Mouse (Mus musculus) CH12.LX (cell line): ENCODE measurements around the gene Usp46. TPM values are rescaled to one million over a fixed set of nuclear protein-coding genes. Genes with fewer than 3 reads are reported as not detected.

Experiments used
- DNase-seq: peaks from one replicate; pipeline ENCODE4 v3.0.0-alpha.2; 2013; ENCODE audit errors: extremely low read depth
- H3K27ac ChIP-seq: 2 replicates; pipeline ENCODE4 v1.5.1; 2012; ENCODE audit warnings: low read depth, mild to moderate bottlenecking, control low read depth, moderate library complexity; ENCODE audit not compliant: insufficient read depth
- H3K27me3 ChIP-seq: replicated peaks from 2 replicates; pipeline ENCODE3; 2012; ENCODE audit warnings: inconsistent platforms
- H3K36me3 ChIP-seq, 2 experiments: replicated peaks in 1 of 2; 2 replicates each; pipeline versions ENCODE3 to v1.6.1; 2012; ENCODE audit warnings: inconsistent platforms in 1 of 2, low read length in 1 of 2, mild to moderate bottlenecking in 1 of 2, mixed read lengths in 1 of 2, moderate library complexity in 1 of 2; ENCODE audit not compliant: control insufficient read depth in 1 of 2, insufficient read depth in 1 of 2
- H3K4me1 ChIP-seq, 2 experiments: 2 replicates each; pipeline ENCODE4 v1.6.1; 2012; ENCODE audit warnings: inconsistent platforms in 1 of 2, moderate library complexity in 1 of 2; ENCODE audit not compliant: insufficient read depth in 2 of 2, control insufficient read depth in 1 of 2
- H3K4me2 ChIP-seq: 2 replicates; pipeline ENCODE4 v1.6.1; 2012; ENCODE audit warnings: low read depth, mild to moderate bottlenecking, control low read depth; ENCODE audit not compliant: poor library complexity, insufficient read depth, severe bottlenecking
- H3K4me3 ChIP-seq, 3 experiments: fragments of 150-350 bp in 1 of 3; sonication (generic) in 1 of 3; replicated peaks in 1 of 3; 2 replicates each; pipeline versions ENCODE3 to v1.5.1; 2011 to 2012; ENCODE audit warnings: low read depth in 2 of 3, low read length in 2 of 3, mild to moderate bottlenecking in 2 of 3, moderate library complexity in 2 of 3, control low read depth in 1 of 3, improper control_type of control experiment in 1 of 3, inconsistent platforms in 1 of 3, mixed read lengths in 1 of 3; ENCODE audit not compliant: poor library complexity in 1 of 3
- H3K79me2 ChIP-seq: replicated peaks from 2 replicates; pipeline ENCODE4 v1.6.1; 2012; ENCODE audit warnings: mild to moderate bottlenecking, moderate library complexity; ENCODE audit not compliant: control insufficient read depth, poor library complexity, insufficient read depth, severe bottlenecking; ENCODE audit errors: extremely low read depth
- H3K9ac ChIP-seq: 2 replicates; pipeline ENCODE4 v1.6.1; 2012; ENCODE audit warnings: low read depth, mild to moderate bottlenecking, control low read depth, moderate library complexity; ENCODE audit not compliant: insufficient read depth
- H3K9me3 ChIP-seq: replicated peaks from 2 replicates; pipeline ENCODE3; 2012; ENCODE audit warnings: low read length, inconsistent platforms, mixed read lengths
- CTCF ChIP-seq, 2 experiments: IDR thresholded peaks in 1 of 2; conservative IDR thresholded peaks in 1 of 2; 2 replicates each; pipeline ENCODE4 v1.5.1; 2011 to 2012; ENCODE audit warnings: low read depth in 2 of 2, low read length in 2 of 2, improper control_type of control experiment in 1 of 2, inconsistent platforms in 1 of 2, mild to moderate bottlenecking in 1 of 2, moderate library complexity in 1 of 2
- EP300 ChIP-seq: IDR thresholded peaks from 2 replicates; pipeline ENCODE4 v1.6.1; 2011; ENCODE audit warnings: low read length, improper control_type of control experiment
- ETS1 ChIP-seq: conservative IDR thresholded peaks from 2 replicates; pipeline ENCODE4 v1.6.1; 2012; ENCODE audit warnings: low read depth, mild to moderate bottlenecking, inconsistent platforms, low read length, improper control_type of control experiment, moderate library complexity
- IRF4 ChIP-seq: IDR thresholded peaks from 2 replicates; pipeline ENCODE4 v1.6.1; 2014; ENCODE audit warnings: low read depth, mild to moderate bottlenecking, inconsistent platforms, low read length, improper control_type of control experiment
- MAFK ChIP-seq: IDR thresholded peaks from 2 replicates; pipeline ENCODE4 v1.6.1; 2011; ENCODE audit warnings: low read length, improper control_type of control experiment; ENCODE audit not compliant: insufficient replicate concordance
- MAZ ChIP-seq: IDR thresholded peaks from 2 replicates; pipeline ENCODE4 v1.6.1; 2012; ENCODE audit warnings: low read depth, mild to moderate bottlenecking, inconsistent platforms, low read length, improper control_type of control experiment, moderate library complexity
- MYC ChIP-seq: IDR thresholded peaks from 2 replicates; pipeline ENCODE4 v1.6.1; 2011; ENCODE audit warnings: low read depth, mild to moderate bottlenecking, improper control_type of control experiment, low read length
- PAX5 ChIP-seq: IDR thresholded peaks from 2 replicates; pipeline ENCODE4 v1.6.1; 2012; ENCODE audit warnings: low read length, inconsistent platforms, mixed read lengths
- POLR2AphosphoS2 ChIP-seq: IDR thresholded peaks from 2 replicates; pipeline ENCODE4 v1.6.1; 2011; ENCODE audit warnings: low read depth, low read length, improper control_type of control experiment
- RAD21 ChIP-seq: IDR thresholded peaks from 2 replicates; pipeline ENCODE4 v1.6.1; 2011; ENCODE audit warnings: low read depth, mild to moderate bottlenecking, low read length, improper control_type of control experiment, moderate library complexity
- RCOR1 ChIP-seq: conservative IDR thresholded peaks from 2 replicates; pipeline ENCODE4 v1.6.1; 2012; ENCODE audit warnings: low read depth, mild to moderate bottlenecking, inconsistent platforms, low read length, improper control_type of control experiment
- SIN3A ChIP-seq: IDR thresholded peaks from 2 replicates; pipeline ENCODE4 v1.6.1; 2012; ENCODE audit warnings: low read length, improper control_type of control experiment, inconsistent platforms
- SMC3 ChIP-seq: IDR thresholded peaks from 2 replicates; pipeline ENCODE4 v1.6.1; 2011; ENCODE audit warnings: low read depth, low read length, improper control_type of control experiment
- TCF12 ChIP-seq: IDR thresholded peaks from 2 replicates; pipeline ENCODE4 v1.6.1; 2014; ENCODE audit warnings: low read depth, mild to moderate bottlenecking, inconsistent platforms, low read length, improper control_type of control experiment
- UBTF ChIP-seq: IDR thresholded peaks from 2 replicates; pipeline ENCODE4 v1.6.1; 2012; ENCODE audit warnings: low read depth, mild to moderate bottlenecking, inconsistent platforms, low read length, improper control_type of control experiment, moderate library complexity
- USF1 ChIP-seq: IDR thresholded peaks from 2 replicates; pipeline ENCODE4 v1.6.1; 2014; ENCODE audit warnings: low read depth, mild to moderate bottlenecking, inconsistent platforms, low read length, improper control_type of control experiment
- USF2 ChIP-seq: conservative IDR thresholded peaks from 2 replicates; pipeline ENCODE4 v1.6.1; 2011; ENCODE audit warnings: low read depth, low read length, improper control_type of control experiment
- ZNF384 ChIP-seq: IDR thresholded peaks from 2 replicates; pipeline ENCODE4 v1.6.1; 2012; ENCODE audit warnings: low read depth, low read length, improper control_type of control experiment, inconsistent platforms
- dilution Hi-C: fragments of 300-500 bp; cut with MboI; formaldehyde crosslinking; loops from 2 replicates; pipeline ENCODE4 v1.14.3; 2020; ENCODE audit warnings: low sequenced_read_pairs; ENCODE audit not compliant: extremely low pct_unique_long_range_greater_than_20kb, extremely low pct_ligation_motif_present
- in situ Hi-C: fragments of 300-500 bp; cut with MboI; formaldehyde crosslinking; loops from 3 replicates; pipeline ENCODE4 v1.14.3; 2019; ENCODE audit warnings: low sequenced_read_pairs, low pct_ligation_motif_present, low pct_unique_long_range_greater_than_20kb, mixed read lengths
- polyA plus RNA-seq: library from polyadenylated mRNA; unstranded; fragments of >175 nt; gene quantifications from 2 replicates; pipeline ENCODE4 v1.2.1, GENCODE M21; 2012; ENCODE audit warnings: low read depth; ENCODE audit not compliant: insufficient read length
- total RNA-seq, 2 experiments: library from RNA; depleted of rRNA; stranded (reverse); fragments of 300-350 nt in 1 of 2; fragments of >200 nt in 1 of 2; gene quantifications; 2 replicates each; pipeline ENCODE4 v1.2.3; 2012 to 2014

Gene Usp46
- total and polyA plus RNA-seq, 3 experiments = 5.1 to 16.3 (median 15.6) TPM

- Histone ChIP-seq H3K4me2 (no peak overlapping the region), H3K9ac (no peak overlapping the region), H3K79me2 (no peaks in the 10 kb centered on the region), H3K4me3 (no peak overlapping the region), H3K36me3 (peaks cover 2 to 38% of the 10 kb centered on the region in 2 experiments), H3K9me3 (no peaks in the 10 kb centered on the region), H3K27me3 (no peaks in the 10 kb centered on the region), H3K27ac (no peak overlapping the region), H3K4me1 (no peaks in the 10 kb centered on the region)
- DNase-seq = no peak
- dilution Hi-C loops (no loop called here), in situ Hi-C loops (no loop called here)
- TF ChIP-seq EP300 (no peak), ZNF384 (no peak), IRF4 (no peak), MAFK (no peak), MYC (no peak)
Measured at GRCm38 (mm10) chr5:73998966-73999365, 69.3 kb downstream of the Usp46 start.

- in situ Hi-C loops = loop anchor here (5.0 kb wide), 1 partner anchor 287 kb away; no protein-coding TSS in a partner anchor
- Histone ChIP-seq H3K27me3 (no peaks in the 10 kb centered on the region), H3K4me2 (no peak overlapping the region), H3K4me1 (peaks cover 0 to 3% of the 10 kb centered on the region in 2 experiments; a peak in 1 of 4 replicates), H3K79me2 (no peaks in the 10 kb centered on the region), H3K9me3 (no peaks in the 10 kb centered on the region), H3K36me3 (peaks cover 0 to 4% of the 10 kb centered on the region in 2 experiments), H3K4me3 (no peak overlapping the region), H3K9ac (no peak overlapping the region), H3K27ac (no peak overlapping the region)
- DNase-seq = no peak
- TF ChIP-seq MAZ (no peak), SIN3A (no peak), USF1 (no peak), UBTF (no peak), RAD21 (no peak), USF2 (no peak), TCF12 (no peak), RCOR1 (no peak), POLR2AphosphoS2 (no peak), CTCF (conservative IDR thresholded peaks at IDR 0.05 in 1 of 2, IDR thresholded peaks at IDR 0.05 in 1 of 2; ENCODE audit: low read depth in 2 of 2, low read length in 2 of 2) (no peak), EP300 (no peak), SMC3 (no peak), PAX5 (no peak), ETS1 (no peak)
- dilution Hi-C loops = no loop called here
Measured at GRCm38 (mm10) chr5:73994850-73995249, 73.4 kb downstream of the Usp46 start.
